Mouse (Mus musculus) neural tube, embryonic 14.5 days (tissue): Measurements from ENCODE around the gene Cadps. TPM values are rescaled to one million over a fixed set of nuclear protein-coding genes. Genes with fewer than 3 reads are reported as not detected.

Experiments
- ATAC-seq: fragments of 200-750 bp; cut with Nextera tagmentation; 2 replicates; pipeline ENCODE4 v1.8.0; 2017; ENCODE audit warnings: low read depth, mild to moderate bottlenecking, moderate TSS enrichment, moderate library complexity
- H3K27ac ChIP-seq: fragments of 300-500 bp; sonication (generic); 2 replicates; pipeline ENCODE4 v1.5.1; 2014; ENCODE audit warnings: low read depth, mild to moderate bottlenecking, control low read depth, low read length, moderate library complexity, mixed read lengths
- H3K27me3 ChIP-seq: fragments of 300-500 bp; sonication (generic); 2 replicates; pipeline ENCODE4 v1.6.1; 2014; ENCODE audit warnings: low read length; ENCODE audit not compliant: control insufficient read depth, insufficient read depth
- H3K36me3 ChIP-seq: fragments of 300-500 bp; sonication (generic); 2 replicates; pipeline ENCODE4 v1.6.1; 2014; ENCODE audit warnings: low read length, mixed read lengths; ENCODE audit not compliant: control insufficient read depth, insufficient read depth
- H3K4me1 ChIP-seq: fragments of 300-500 bp; sonication (generic); 2 replicates; pipeline ENCODE4 v1.6.1; 2014; ENCODE audit warnings: low read length; ENCODE audit not compliant: control insufficient read depth, insufficient read depth
- H3K4me2 ChIP-seq: fragments of 300-500 bp; sonication (generic); 2 replicates; pipeline ENCODE4 v1.6.1; 2014; ENCODE audit warnings: mild to moderate bottlenecking, low read depth, low read length, control low read depth
- H3K4me3 ChIP-seq: fragments of 300-500 bp; sonication (generic); 2 replicates; pipeline ENCODE4 v1.5.1; 2014; ENCODE audit warnings: low read depth, low read length, control low read depth, mixed read lengths
- H3K9ac ChIP-seq: fragments of 300-500 bp; sonication (generic); replicated peaks from 2 replicates; pipeline ENCODE4 v1.6.1; 2014; ENCODE audit warnings: low read depth, mild to moderate bottlenecking, control low read depth, low read length, mixed read lengths
- H3K9me3 ChIP-seq: fragments of 300-500 bp; sonication (generic); 2 replicates; pipeline ENCODE4 v1.6.1; 2016; ENCODE audit warnings: low read length; ENCODE audit not compliant: control insufficient read depth
- WGBS: fragments of 180-500 bp; shearing (Covaris S2); extraction: QIAGEN DNeasy Blood & Tissue Kit; methylation state at CpG from one replicate; pipeline ENCODE4 v1.1.7; 2014; 5-methylcytosine and 5-hydroxymethylcytosine counted together
- polyA plus RNA-seq: library from polyadenylated mRNA; unstranded; fragments of >200 nt; fragmentation: Nextera tagmentation; extraction: Ambion mirVana; gene quantifications from 2 replicates; pipeline ENCODE4 v1.2.1, GENCODE M21; 2014

Cadps gene
- polyA plus RNA-seq, 1 experiment from 2014 or later: 86.2 TPM

GRCm38 (mm10) chr14:12558920-12559573 lies 263.8 kb downstream of the Cadps start:
- Histone ChIP-seq H3K9me3 (no peaks in the 10 kb centered on the region), H3K4me2 (no peak overlapping the region), H3K36me3 (no peaks in the 10 kb centered on the region), H3K9ac (no peak overlapping the region), H3K4me1 (peaks cover 18% of the 10 kb centered on the region), H3K27me3 (no peaks in the 10 kb centered on the region), H3K27ac (peak overlapping the region; percentile 48; the same call in 1 of the 2 replicates), H3K4me3 (no peak overlapping the region)
- WGBS: 56% methylated on average over 7 of the region's 7 CpGs
- ATAC-seq: peak; percentile 70

GRCm38 (mm10) chr14:12554486-12554885 lies 268.4 kb downstream of the Cadps start:
- H3K9me3 ChIP-seq: no peaks in the 10 kb centered on the region
- H3K4me2 ChIP-seq: no peak overlapping the region
- no peak for ATAC-seq
- no peaks in the 10 kb centered on the region for H3K36me3 ChIP-seq
- H3K9ac ChIP-seq: no peak overlapping the region
- no peak overlapping the region for H3K27ac ChIP-seq
- WGBS: 68% methylated on average over 2 of the region's 2 CpGs
- no peaks in the 10 kb centered on the region for H3K27me3 ChIP-seq
- H3K4me3 ChIP-seq: no peak overlapping the region
- peaks cover 5% of the 10 kb centered on the region; the same call in 1 of the 2 replicates for H3K4me1 ChIP-seq

GRCm38 (mm10) chr14:12551353-12551752 lies 271.5 kb downstream of the Cadps start:
- Histone ChIP-seq H3K36me3 (0 out of 2 replicates have a peak, but pooled peaks cover 4% of the 10 kb centered on the region), H3K4me2 (no peak overlapping the region), H3K9me3 (no peaks in the 10 kb centered on the region), H3K4me3 (no peak overlapping the region), H3K9ac (no peak overlapping the region), H3K27me3 (no peaks in the 10 kb centered on the region), H3K4me1 (no peaks in the 10 kb centered on the region), H3K27ac (no peak overlapping the region)
- WGBS: 48% methylated on average over 6 of the region's 6 CpGs
- no peak for ATAC-seq

GRCm38 (mm10) chr14:12550931-12551330 lies 271.9 kb downstream of the Cadps start:
- Histone ChIP-seq H3K36me3 (0 out of 2 replicates have a peak, but pooled peaks cover 4% of the 10 kb centered on the region), H3K9me3 (no peaks in the 10 kb centered on the region), H3K4me1 (no peaks in the 10 kb centered on the region), H3K27me3 (no peaks in the 10 kb centered on the region), H3K4me2 (no peak overlapping the region), H3K27ac (no peak overlapping the region), H3K9ac (no peak overlapping the region), H3K4me3 (no peak overlapping the region)
- WGBS: 57% methylated on average over 5 of the region's 5 CpGs
- no peak for ATAC-seq

- ATAC-seq: no peak
- no peaks in the 10 kb centered on the region for H3K27me3 ChIP-seq
- H3K27ac ChIP-seq: no peak overlapping the region
- H3K4me3 ChIP-seq: no peak overlapping the region
- no peak overlapping the region for H3K4me2 ChIP-seq
- H3K9me3 ChIP-seq: no peaks in the 10 kb centered on the region
- no peaks in the 10 kb centered on the region for H3K4me1 ChIP-seq
- no peak overlapping the region for H3K9ac ChIP-seq
- H3K36me3 ChIP-seq: peaks cover 9% of the 10 kb centered on the region; the same call in 1 of the 2 replicates
Measured at GRCm38 (mm10) chr14:12549290-12549689, 273.6 kb downstream of the Cadps start.

GRCm38 (mm10) chr14:12547496-12547895 lies 275.4 kb downstream of the Cadps start:
- H3K9ac ChIP-seq: no peak overlapping the region
- no peak overlapping the region for H3K4me3 ChIP-seq
- no peaks in the 10 kb centered on the region for H3K4me1 ChIP-seq
- peaks cover 9% of the 10 kb centered on the region; the same call in 1 of the 2 replicates for H3K36me3 ChIP-seq
- no peak overlapping the region for H3K27ac ChIP-seq
- H3K9me3 ChIP-seq: no peaks in the 10 kb centered on the region
- no peak for ATAC-seq
- 93% methylated on average over 4 of the region's 4 CpGs for WGBS
- no peak overlapping the region for H3K4me2 ChIP-seq
- no peaks in the 10 kb centered on the region for H3K27me3 ChIP-seq

- no peak overlapping the region for H3K9ac ChIP-seq
- no peak overlapping the region for H3K27ac ChIP-seq
- H3K27me3 ChIP-seq: no peaks in the 10 kb centered on the region
- no peaks in the 10 kb centered on the region for H3K9me3 ChIP-seq
- 41% methylated on average over 2 of the region's 2 CpGs for WGBS
- H3K36me3 ChIP-seq: peaks cover 5% of the 10 kb centered on the region; the same call in 1 of the 2 replicates
- H3K4me3 ChIP-seq: no peak overlapping the region
- no peaks in the 10 kb centered on the region for H3K4me1 ChIP-seq
- no peak overlapping the region for H3K4me2 ChIP-seq
- ATAC-seq: no peak
Measured at GRCm38 (mm10) chr14:12541733-12542132, 281.1 kb downstream of the Cadps start.

- Histone ChIP-seq H3K9me3 (no peaks in the 10 kb centered on the region), H3K9ac (no peak overlapping the region), H3K27ac (no peak overlapping the region), H3K4me2 (no peak overlapping the region), H3K4me1 (no peaks in the 10 kb centered on the region), H3K27me3 (no peaks in the 10 kb centered on the region), H3K4me3 (no peak overlapping the region), H3K36me3 (no peaks in the 10 kb centered on the region; the same call in 1 of the 2 replicates)
- WGBS: 94% methylated on average over 5 of the region's 5 CpGs
- ATAC-seq: no peak
Measured at GRCm38 (mm10) chr14:12539071-12539470, 283.8 kb downstream of the Cadps start.

GRCm38 (mm10) chr14:12531101-12531500 lies 291.8 kb downstream of the Cadps start:
- no peaks in the 10 kb centered on the region for H3K9me3 ChIP-seq
- H3K27ac ChIP-seq: no peak overlapping the region
- no peak overlapping the region for H3K9ac ChIP-seq
- no peak overlapping the region for H3K4me2 ChIP-seq
- H3K36me3 ChIP-seq: peaks cover 11% of the 10 kb centered on the region
- H3K27me3 ChIP-seq: no peaks in the 10 kb centered on the region
- WGBS: 33% methylated on average over 1 of the region's 1 CpGs
- H3K4me3 ChIP-seq: no peak overlapping the region
- ATAC-seq: peak; percentile 72; the same call in 1 of the 2 replicates
- H3K4me1 ChIP-seq: 0 out of 2 replicates have a peak, but pooled peaks cover 3% of the 10 kb centered on the region
